8 mouse cellular contexts compared by ENCODE assay signal in genomic region chr4:126104261-126105075, GRCm38 (mm10). TPM values are rescaled to one million over a fixed set of nuclear protein-coding genes. Genes with fewer than 3 reads are reported as not detected.
DNase-seq lines count a peak whose midpoint lies in the region; ATAC-seq and TF ChIP-seq lines count a peak whose summit lies in the region.

No protein-coding gene starts in this region.

- peak overlapping the region; percentile 85 for H3K9ac ChIP-seq in embryonic facial prominence, embryonic 15.5 days
- H3K9ac ChIP-seq in hindbrain, postnatal 0 days (replicated peaks; ENCODE audit: low read length), result peak overlapping the region; percentile 80
- H3K9ac ChIP-seq in limb, embryonic 15.5 days, result peak overlapping the region; percentile 66

- peak overlapping the region; percentile 72 for H3K27ac ChIP-seq in embryonic facial prominence, embryonic 15.5 days (replicated peaks)
- peak overlapping the region; percentile 84 for H3K27ac ChIP-seq in hindbrain, postnatal 0 days
- peak overlapping the region; percentile 77 for H3K27ac ChIP-seq in limb, embryonic 15.5 days

- WGBS in embryonic facial prominence, embryonic 15.5 days, result 2% methylated on average over 33 of the region's 34 CpGs
- 2% methylated on average over 30 of the region's 34 CpGs for WGBS in hindbrain, postnatal 0 days
- WGBS in limb, embryonic 15.5 days, result 3% methylated on average over 34 of the region's 34 CpGs

- DNase-seq in layer of hippocampus, adult 8-10 months (ENCODE audit: low spot score in 2 of 2), result peak; percentile 34 to 39
- no peak for DNase-seq in layer of hippocampus, adult 9-10 months (ENCODE audit: low spot score)
- DNase-seq in adrenal gland, adult 2 months, result peak; percentile 61
- DNase-seq in hindbrain, postnatal 0 days (ENCODE audit: low spot score), result peak; percentile 53

- H3K4me3 ChIP-seq in embryonic facial prominence, embryonic 15.5 days (replicated peaks), result peak overlapping the region; percentile 96
- peak overlapping the region; percentile 93 for H3K4me3 ChIP-seq in hindbrain, postnatal 0 days (ENCODE audit: low read length)
- peak overlapping the region; percentile 84 for H3K4me3 ChIP-seq in limb, embryonic 15.5 days
- H3K4me3 ChIP-seq in myocyte, result peak overlapping the region; percentile 95

- TF ChIP-seq CTCF in hindbrain, postnatal 0 days (IDR thresholded peaks at IDR 0.05; ENCODE audit: low read depth), result no peak

- ATAC-seq in embryonic facial prominence, embryonic 15.5 days (ENCODE audit: insufficient number of reproducible peaks, low FRiP score, low TSS enrichment, low read depth), result peak; percentile 11
- ATAC-seq in hindbrain, postnatal 0 days, result peak; percentile 11
- ATAC-seq in limb, embryonic 15.5 days (ENCODE audit: insufficient number of reproducible peaks, low FRiP score, low TSS enrichment, low read depth), result 0 out of 2 replicates have a peak, but pooled peaks have one; percentile 5
- ATAC-seq in granulocyte monocyte progenitor cell, adult 5-6 weeks (replicated peaks; ENCODE audit: poor library complexity, severe bottlenecking), result no peak

- H3K36me3 ChIP-seq in embryonic facial prominence, embryonic 15.5 days, result no peaks in the 10 kb centered on the region
- no peaks in the 10 kb centered on the region for H3K36me3 ChIP-seq in hindbrain, postnatal 0 days (ENCODE audit: insufficient read depth, low read length)
- H3K36me3 ChIP-seq in limb, embryonic 15.5 days, result no peaks in the 10 kb centered on the region; the same call in 1 of the 2 replicates
- H3K36me3 ChIP-seq in myocyte (ENCODE audit: control insufficient read depth, insufficient read depth), result no peaks in the 10 kb centered on the region

- H3K4me1 ChIP-seq in embryonic facial prominence, embryonic 15.5 days, result peaks cover 50% of the 10 kb centered on the region
- H3K4me1 ChIP-seq in hindbrain, postnatal 0 days (ENCODE audit: insufficient read depth, low read length), result peaks cover 50% of the 10 kb centered on the region
- H3K4me1 ChIP-seq in limb, embryonic 15.5 days, result peaks cover 42% of the 10 kb centered on the region

- no peaks in the 10 kb centered on the region for H3K27me3 ChIP-seq in embryonic facial prominence, embryonic 15.5 days
- H3K27me3 ChIP-seq in hindbrain, postnatal 0 days (ENCODE audit: insufficient read depth, low read length), result no peaks in the 10 kb centered on the region
- no peaks in the 10 kb centered on the region for H3K27me3 ChIP-seq in limb, embryonic 15.5 days
- H3K27me3 ChIP-seq in myocyte (ENCODE audit: control insufficient read depth, insufficient read depth, insufficient read length), result no peaks in the 10 kb centered on the region

- no peaks in the 10 kb centered on the region for H3K9me3 ChIP-seq in embryonic facial prominence, embryonic 15.5 days (replicated peaks)
- no peaks in the 10 kb centered on the region for H3K9me3 ChIP-seq in hindbrain, postnatal 0 days (ENCODE audit: low read length)
- H3K9me3 ChIP-seq in limb, embryonic 15.5 days, result no peaks in the 10 kb centered on the region

- peak overlapping the region; percentile 44 for H3ac ChIP-seq in myocyte (ENCODE audit: control insufficient read depth, insufficient read length)

- H3K79me2 ChIP-seq in myocyte (ENCODE audit: control insufficient read depth, insufficient read depth), result peaks cover 54% of the 10 kb centered on the region

- TF ChIP-seq POLR2A in myocyte (IDR thresholded peaks at IDR 0.05; ENCODE audit: insufficient read length, low read depth), result peak; percentile 26

- H3K4me2 ChIP-seq in embryonic facial prominence, embryonic 15.5 days (replicated peaks), result peak overlapping the region; percentile 91
- peak overlapping the region; percentile 99 for H3K4me2 ChIP-seq in hindbrain, postnatal 0 days (ENCODE audit: low read depth, low read length)
- peak overlapping the region; percentile 85 for H3K4me2 ChIP-seq in limb, embryonic 15.5 days
- H3K4me2 ChIP-seq in myocyte (ENCODE audit: low read depth), result peak overlapping the region; percentile 97

TF ChIP-seq in myocyte, 11 proteins besides CTCF, POLR2A, EP300 and RAD21:
- TF ChIP-seq POLR2AphosphoS2 (IDR thresholded peaks at IDR 0.05; ENCODE audit: insufficient read length, low read depth) (peak; percentile 41), REST (IDR thresholded peaks at IDR 0.05; ENCODE audit: insufficient read depth, insufficient read length) (no peak), TCF12 (IDR thresholded peaks at IDR 0.05; ENCODE audit: insufficient read depth, poor library complexity, severe bottlenecking) (no peak), MYOG (IDR thresholded peaks at IDR 0.05; ENCODE audit: control insufficient read depth in 1 of 3, insufficient read depth in 1 of 3, insufficient read length in 2 of 3, low read depth in 2 of 3) (no peak), TCF3 (IDR thresholded peaks at IDR 0.05; ENCODE audit: insufficient read length, low read depth) (no peak), MYOD1 (IDR thresholded peaks at IDR 0.05; ENCODE audit: control insufficient read depth in 1 of 3, insufficient read length in 2 of 3, low read depth in 2 of 3) (peak in 2 of 3 experiments; percentile 4 to 35), CEBPB (IDR thresholded peaks at IDR 0.05; ENCODE audit: insufficient read depth, poor library complexity, severe bottlenecking) (no peak)

RNA-seq across cellular contexts. Expression of gene Stk40, which starts 0.7 kb away (rescaled TPM):
- 10 to 100 TPM; 25.4 to 36.5 (median 31.1) TPM for total RNA-seq in layer of hippocampus, adult 8-10 months (2022)
- 10 to 100 TPM; 43.0 to 56.0 TPM for total RNA-seq in adrenal gland, adult 2 months (2021)
- 33.2 and 33.5 TPM in 2 replicates for polyA plus RNA-seq in adrenal gland, adult 2 months (2012; rRNA removed)
- polyA plus RNA-seq in embryonic facial prominence, embryonic 15.5 days (2015; fragmentation: Nextera tagmentation; extraction: Ambion mirVana), result 37.4 and 38.7 TPM in 2 replicates
- total RNA-seq in hindbrain, postnatal 0 days (2014; rRNA removed), result 19.9 and 23.3 TPM in 2 replicates
- polyA plus RNA-seq in hindbrain, postnatal 0 days (2015; fragmentation: Nextera tagmentation; extraction: Ambion mirVana), result 17.6 and 19.7 TPM in 2 replicates
- polyA plus RNA-seq in limb, embryonic 15.5 days (2015; fragmentation: Nextera tagmentation; extraction: Ambion mirVana), result 32.4 and 35.4 TPM in 2 replicates
- 25.9 TPM for polyA plus RNA-seq in myocyte (2012; fragmentation: generic; extraction: Trizol)
- 5.9 and 6.3 TPM in 2 replicates for total RNA-seq in granulocyte monocyte progenitor cell, adult 5-6 weeks (2014; fragmentation: Nextera tagmentation)
- total RNA-seq in granulocyte monocyte progenitor cell, adult 5-6 weeks (2017), result 2.9 and 3.6 TPM in 2 replicates

RNA-seq across cellular contexts. Expression of gene Lsm10, which starts 8.0 kb away (rescaled TPM):
- 10 to 100 TPM; 14.3 to 17.5 (median 16.1) TPM for total RNA-seq in layer of hippocampus, adult 8-10 months (2022)
- total RNA-seq in adrenal gland, adult 2 months (2021), result 10 to 100 TPM; 23.4 to 30.7 TPM
- 29.3 and 32.5 TPM in 2 replicates for polyA plus RNA-seq in adrenal gland, adult 2 months (2012; rRNA removed)
- 55.4 and 60.6 TPM in 2 replicates for polyA plus RNA-seq in embryonic facial prominence, embryonic 15.5 days (2015; fragmentation: Nextera tagmentation; extraction: Ambion mirVana)
- total RNA-seq in hindbrain, postnatal 0 days (2014; rRNA removed), result 25.1 and 54.7 TPM in 2 replicates
- 42.8 and 42.9 TPM in 2 replicates for polyA plus RNA-seq in hindbrain, postnatal 0 days (2015; fragmentation: Nextera tagmentation; extraction: Ambion mirVana)
- 50.1 and 51.2 TPM in 2 replicates for polyA plus RNA-seq in limb, embryonic 15.5 days (2015; fragmentation: Nextera tagmentation; extraction: Ambion mirVana)
- polyA plus RNA-seq in myocyte (2012; fragmentation: generic; extraction: Trizol), result 50.5 TPM
- total RNA-seq in granulocyte monocyte progenitor cell, adult 5-6 weeks (2014; fragmentation: Nextera tagmentation), result 14.2 and 23.0 TPM in 2 replicates
- total RNA-seq in granulocyte monocyte progenitor cell, adult 5-6 weeks (2017), result 10.9 and 12.5 TPM in 2 replicates

RNA-seq across cellular contexts. Expression of gene Eva1b, which starts 43.1 kb away (rescaled TPM):
- total RNA-seq in layer of hippocampus, adult 8-10 months (2022), result 1 to 10 TPM; 2.5 to 4.8 (median 3.3) TPM
- total RNA-seq in adrenal gland, adult 2 months (2021), result 10 to 100 TPM; 13.3 to 35.0 TPM
- polyA plus RNA-seq in adrenal gland, adult 2 months (2012; rRNA removed), result 111 and 156 TPM in 2 replicates
- polyA plus RNA-seq in embryonic facial prominence, embryonic 15.5 days (2015; fragmentation: Nextera tagmentation; extraction: Ambion mirVana), result 84.3 and 94.6 TPM in 2 replicates
- 24.9 and 25.6 TPM in 2 replicates for total RNA-seq in hindbrain, postnatal 0 days (2014; rRNA removed)
- 11.6 and 12.3 TPM in 2 replicates for polyA plus RNA-seq in hindbrain, postnatal 0 days (2015; fragmentation: Nextera tagmentation; extraction: Ambion mirVana)
- polyA plus RNA-seq in limb, embryonic 15.5 days (2015; fragmentation: Nextera tagmentation; extraction: Ambion mirVana), result 81.0 and 86.3 TPM in 2 replicates
- 28.6 TPM for polyA plus RNA-seq in myocyte (2012; fragmentation: generic; extraction: Trizol)
- total RNA-seq in granulocyte monocyte progenitor cell, adult 5-6 weeks (2014; fragmentation: Nextera tagmentation), result 0.73 and 1.1 TPM in 2 replicates
- total RNA-seq in granulocyte monocyte progenitor cell, adult 5-6 weeks (2017), result 1.0 and 2.4 TPM in 2 replicates

RNA-seq across cellular contexts. Expression of gene Oscp1, which starts 46.1 kb away (rescaled TPM):
- 10 to 100 TPM; 45.2 to 63.6 (median 50.8) TPM for total RNA-seq in layer of hippocampus, adult 8-10 months (2022)
- total RNA-seq in adrenal gland, adult 2 months (2021), result 10 to 100 TPM in 1 of 2 experiments, 1 to 10 TPM in 1; 9.5 to 10.9 TPM
- 1.6 and 2.1 TPM in 2 replicates for polyA plus RNA-seq in adrenal gland, adult 2 months (2012; rRNA removed)
- 23.3 and 32.0 TPM in 2 replicates for polyA plus RNA-seq in embryonic facial prominence, embryonic 15.5 days (2015; fragmentation: Nextera tagmentation; extraction: Ambion mirVana)
- 12.7 and 20.2 TPM in 2 replicates for total RNA-seq in hindbrain, postnatal 0 days (2014; rRNA removed)
- polyA plus RNA-seq in hindbrain, postnatal 0 days (2015; fragmentation: Nextera tagmentation; extraction: Ambion mirVana), result 43.4 and 46.6 TPM in 2 replicates
- polyA plus RNA-seq in limb, embryonic 15.5 days (2015; fragmentation: Nextera tagmentation; extraction: Ambion mirVana), result 11.5 TPM in 2 replicates
- polyA plus RNA-seq in myocyte (2012; fragmentation: generic; extraction: Trizol), result 12.8 TPM
- total RNA-seq in granulocyte monocyte progenitor cell, adult 5-6 weeks (2014; fragmentation: Nextera tagmentation), result 4.6 and 12.2 TPM in 2 replicates
- 4.4 and 20.5 TPM in 2 replicates for total RNA-seq in granulocyte monocyte progenitor cell, adult 5-6 weeks (2017)

RNA-seq across cellular contexts. Expression of gene Mrps15, which starts 57.7 kb away (rescaled TPM):
- 10 to 100 TPM; 42.2 to 55.3 (median 46.5) TPM for total RNA-seq in layer of hippocampus, adult 8-10 months (2022)
- total RNA-seq in adrenal gland, adult 2 months (2021), result 100 to 1,000 TPM in 1 of 2 experiments, 10 to 100 TPM in 1; 77.2 to 112 TPM
- polyA plus RNA-seq in adrenal gland, adult 2 months (2012; rRNA removed), result 196 TPM in 2 replicates
- 128 and 137 TPM in 2 replicates for polyA plus RNA-seq in embryonic facial prominence, embryonic 15.5 days (2015; fragmentation: Nextera tagmentation; extraction: Ambion mirVana)
- total RNA-seq in hindbrain, postnatal 0 days (2014; rRNA removed), result 33.9 and 45.1 TPM in 2 replicates
- 130 and 142 TPM in 2 replicates for polyA plus RNA-seq in hindbrain, postnatal 0 days (2015; fragmentation: Nextera tagmentation; extraction: Ambion mirVana)
- polyA plus RNA-seq in limb, embryonic 15.5 days (2015; fragmentation: Nextera tagmentation; extraction: Ambion mirVana), result 125 and 130 TPM in 2 replicates
- 86.8 TPM for polyA plus RNA-seq in myocyte (2012; fragmentation: generic; extraction: Trizol)
- total RNA-seq in granulocyte monocyte progenitor cell, adult 5-6 weeks (2014; fragmentation: Nextera tagmentation), result 135 and 152 TPM in 2 replicates
- 64.2 and 89.9 TPM in 2 replicates for total RNA-seq in granulocyte monocyte progenitor cell, adult 5-6 weeks (2017)
